Mouse (Mus musculus): ENCODE measurements around the gene Trappc3.

Gene Trappc3

DNA sequence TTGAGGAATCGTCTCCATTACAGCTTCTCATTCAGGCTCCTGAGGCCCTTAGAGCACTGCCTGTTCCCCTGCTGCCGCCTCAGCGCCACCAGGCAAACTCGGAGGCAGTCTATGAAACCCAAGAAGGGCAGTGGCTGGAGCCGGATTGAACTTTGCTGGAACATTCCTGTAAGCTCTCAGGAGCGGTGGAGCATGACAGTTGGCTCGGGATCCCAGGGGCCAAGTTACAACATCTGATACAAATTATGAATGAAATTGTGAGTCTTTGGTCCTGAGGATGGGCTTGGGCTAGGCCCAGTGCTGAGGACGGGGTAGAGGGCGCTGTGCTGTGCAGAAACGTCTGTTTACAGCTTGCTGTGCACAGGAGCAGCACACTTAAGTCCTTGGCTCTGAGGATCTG, 52.3 kb downstream of the Trappc3 start:
- no peak for DNase-seq

DNA sequence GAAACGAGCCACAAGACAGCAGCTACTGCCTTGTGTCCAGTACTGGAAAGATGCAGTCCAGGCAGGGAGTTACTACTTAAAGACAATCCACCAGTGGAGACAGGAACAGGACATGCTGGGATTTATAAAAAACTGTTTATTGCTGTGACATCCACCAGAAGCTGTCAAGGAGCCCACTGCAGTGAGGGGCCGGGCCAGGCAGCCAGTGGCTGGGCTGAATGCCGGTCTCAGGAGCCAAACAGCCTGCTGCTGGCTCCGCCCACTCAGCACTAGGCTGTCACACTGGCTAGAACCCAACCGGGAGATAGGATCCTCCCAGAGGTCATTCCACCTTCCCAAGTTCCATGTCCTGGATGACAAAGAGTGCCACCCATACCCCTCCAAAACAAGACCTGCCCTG, 53.8 kb downstream of the Trappc3 start:
- peak in 1 of 2 experiments; percentile 63 for DNase-seq

DNA sequence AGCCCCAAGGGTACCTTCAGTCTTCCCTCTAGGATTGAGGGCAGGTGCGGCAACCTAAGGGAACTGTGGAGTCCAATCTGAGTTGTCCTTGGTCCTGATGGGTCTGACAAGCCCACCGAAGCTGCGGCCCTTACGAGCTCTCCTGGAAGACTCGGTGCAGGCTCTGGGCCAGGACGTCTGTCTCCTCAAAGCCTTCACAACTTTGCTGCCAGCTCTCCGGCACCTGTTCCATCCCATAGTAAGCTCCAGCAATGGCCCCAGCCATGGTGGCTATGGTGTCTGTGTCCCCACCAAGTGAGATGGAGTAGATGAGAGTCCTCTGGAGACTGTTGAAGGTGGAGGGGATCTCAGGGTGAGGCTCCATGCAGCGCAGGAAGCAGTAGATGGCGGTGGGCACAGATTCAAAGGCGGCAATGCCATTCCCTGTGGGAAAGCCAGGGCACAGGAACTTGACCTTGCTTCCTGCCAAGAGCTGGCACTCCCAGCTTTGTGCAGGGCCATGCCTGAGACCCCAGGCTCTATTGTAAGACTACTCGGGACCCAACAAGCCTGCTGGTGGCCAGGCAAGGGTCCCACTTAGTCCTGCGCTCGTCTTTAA, 54.4 kb downstream of the Trappc3 start:
- no peak for DNase-seq

DNA sequence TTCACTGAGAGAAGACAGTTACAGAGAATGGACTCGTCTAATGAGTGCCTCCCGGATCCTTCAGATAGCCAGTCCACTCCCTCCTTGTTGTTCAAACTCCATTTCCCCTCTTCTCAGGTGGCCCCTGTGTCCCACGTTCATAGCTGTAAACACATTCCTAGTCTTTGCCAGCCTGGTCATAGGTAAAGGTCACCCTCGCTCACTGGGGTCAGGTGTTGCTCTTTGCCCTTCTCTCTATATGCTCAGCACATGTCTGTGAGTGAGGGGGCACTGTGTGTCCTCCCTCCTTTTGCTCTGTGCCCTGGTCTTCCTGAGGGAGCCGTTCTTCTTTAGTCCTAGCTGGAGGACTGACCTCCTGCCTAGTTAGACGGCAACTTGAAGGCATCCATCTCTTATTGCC, 57.7 kb downstream of the Trappc3 start:
- no peak for DNase-seq

DNA sequence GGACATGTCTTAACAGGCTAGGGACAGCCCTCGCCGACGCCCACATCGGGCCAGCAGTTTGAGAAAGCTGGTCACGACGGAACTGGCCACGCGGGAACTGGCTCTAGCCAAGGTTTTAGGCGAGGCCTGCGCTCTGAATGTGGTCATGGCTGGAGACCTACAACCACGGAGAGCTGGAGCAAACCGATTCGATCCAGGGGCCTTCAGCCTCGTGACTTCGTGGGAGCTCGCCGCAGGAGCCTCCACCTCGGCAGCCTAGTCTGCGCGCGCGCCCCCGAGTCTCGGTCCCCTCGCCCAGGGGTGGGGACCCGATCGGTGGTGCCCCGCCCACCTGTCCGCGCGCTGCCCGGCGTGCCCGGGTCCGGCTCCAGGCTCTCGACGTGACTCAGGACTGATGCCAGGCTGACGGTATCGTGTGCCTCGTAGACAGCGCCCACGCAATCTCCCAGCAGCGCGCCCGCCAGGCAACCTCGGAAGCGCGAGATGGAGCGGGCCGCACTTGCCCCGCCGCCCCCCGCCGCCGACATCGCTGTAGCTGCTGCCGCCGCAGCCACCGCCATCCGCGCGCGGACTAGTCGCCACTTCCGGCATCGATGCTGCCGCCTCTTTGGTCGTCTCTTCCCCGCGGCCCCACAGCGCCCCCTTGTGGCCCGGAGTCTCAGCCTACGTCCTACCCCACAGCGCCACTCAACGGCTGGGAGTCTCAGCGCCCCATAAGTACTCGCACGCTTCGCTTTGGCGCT, 59.2 kb downstream of the Trappc3 start, which contains the start of gene Adprhl2:
Gene Adprhl2 (minus strand): TSS at position 593 of the 743 bp plus-strand sequence.
- DNase-seq = peak; percentile 97 to 99

DNA sequence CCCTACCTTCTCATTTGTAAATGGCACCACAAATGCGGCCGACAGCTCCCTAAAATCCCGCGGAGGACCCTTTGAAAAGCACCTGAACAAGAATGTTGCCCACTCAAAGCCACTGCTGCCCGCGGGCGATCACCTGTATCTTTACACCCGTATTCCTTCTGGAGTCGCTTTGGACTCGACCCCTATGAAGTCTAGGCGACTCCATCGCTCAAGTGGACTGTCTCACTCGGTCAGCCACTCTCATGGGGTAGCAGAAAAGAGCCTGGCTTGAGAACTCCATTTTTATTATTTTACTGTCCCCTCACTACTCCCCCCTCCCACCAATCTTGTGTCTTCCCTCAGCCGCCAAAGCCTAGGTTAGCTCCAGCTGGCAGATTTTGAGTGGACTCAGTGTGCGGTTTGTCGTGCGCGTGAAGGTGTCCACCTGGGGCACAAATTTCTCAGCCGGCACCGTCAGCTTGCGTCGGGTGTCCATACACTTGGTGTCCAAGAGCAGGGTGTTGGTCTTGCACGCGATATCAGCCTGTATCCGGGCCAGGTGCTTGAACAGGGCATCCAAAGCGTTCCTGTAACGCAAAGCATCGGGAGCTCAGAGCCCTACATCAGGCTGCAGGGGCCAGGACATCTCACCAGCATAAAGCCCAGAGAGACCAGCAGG, 59.9 kb downstream of the Trappc3 start:
- DNase-seq = no peak

DNA sequence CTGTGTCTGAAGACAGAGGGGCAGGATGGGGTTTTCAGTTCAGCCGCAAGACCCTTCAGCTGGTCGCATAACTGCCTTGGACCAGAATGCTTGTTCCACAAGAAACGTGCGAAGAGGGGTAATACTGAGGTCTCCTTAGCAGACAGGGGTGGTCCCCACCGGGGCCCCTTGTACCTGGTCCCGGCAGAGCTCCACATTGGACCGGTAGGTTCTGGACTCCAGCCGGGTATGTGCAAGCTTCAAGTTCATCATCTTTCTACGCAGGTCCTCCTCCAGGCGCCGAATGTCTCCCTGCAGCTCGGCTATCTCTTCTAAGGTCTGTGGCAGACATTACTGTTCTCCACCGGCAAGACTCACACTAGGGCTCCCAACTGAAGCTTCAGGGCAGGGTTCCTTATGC, 60.5 kb downstream of the Trappc3 start:
- DNase-seq = no peak

DNA sequence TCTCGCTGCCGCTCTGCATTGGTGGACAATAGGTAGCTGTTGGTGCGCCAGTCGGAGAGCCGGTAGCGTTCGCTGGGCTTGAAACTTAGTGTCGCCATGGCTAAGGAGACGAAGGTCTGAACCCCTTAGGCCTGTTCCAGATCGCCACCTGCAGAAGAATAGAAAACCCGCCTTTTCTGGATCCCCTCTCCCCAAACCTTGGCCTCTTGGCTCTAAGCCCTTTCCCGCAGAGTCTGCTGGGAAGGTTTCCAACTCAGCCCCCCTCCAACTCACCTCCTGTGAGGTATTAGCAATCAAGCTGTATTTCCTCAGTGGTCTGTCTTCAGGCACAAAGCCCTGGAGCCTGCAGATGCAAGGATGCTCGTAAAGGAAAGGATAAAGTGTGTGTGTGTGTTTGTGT, 62.7 kb downstream of the Trappc3 start:
- no peak for DNase-seq

DNA sequence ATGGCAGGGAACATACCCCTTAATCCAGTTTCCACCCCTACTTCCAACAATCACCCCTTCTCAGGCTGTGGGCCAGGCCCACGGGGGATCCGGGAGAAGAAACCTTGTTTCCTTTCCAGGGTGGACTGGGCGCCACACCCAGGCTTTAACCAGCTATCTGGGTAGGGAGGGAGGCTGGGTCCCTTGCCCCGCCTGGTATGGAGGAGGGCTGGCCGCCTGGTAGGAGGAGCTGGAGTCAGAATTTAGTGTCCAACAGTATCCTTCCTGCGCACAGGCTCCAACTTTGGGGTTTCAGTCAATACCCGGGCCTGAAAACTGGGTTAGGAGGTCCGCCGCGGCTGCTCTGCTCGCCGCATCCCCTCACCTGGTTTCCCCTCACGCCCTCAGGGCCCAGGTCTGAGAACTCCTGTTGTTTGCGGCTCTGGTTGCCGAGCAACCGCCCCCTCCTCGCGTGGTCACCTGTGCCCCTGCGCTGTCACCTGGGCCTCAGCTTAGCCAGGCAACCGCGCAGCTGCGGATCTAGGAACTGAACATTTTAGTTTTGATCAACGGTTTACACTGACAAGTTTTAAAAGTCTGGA, 63.2 kb downstream of the Trappc3 start, which contains the start of gene Tekt2:
Gene Tekt2 (minus strand): TSS at position 408 of the 581 bp plus-strand sequence.
- peak in 1 of 2 experiments; percentile 51 for DNase-seq

Measured in lung, postnatal 4 days (tissue).